Mouse (Mus musculus) cerebellum, adult 2 months (tissue): ENCODE measurements around the gene Clmn.

Experiments
- CTCF ChIP-seq: fragments of 200-500 bp; IDR thresholded peaks from 2 replicates; pipeline ENCODE4 v1.5.1; 2011; ENCODE audit warnings: low read depth, mild to moderate bottlenecking, control low read depth, low read length, moderate library complexity, borderline replicate concordance; ENCODE audit not compliant: insufficient read depth
- POLR2A ChIP-seq: fragments of 200-500 bp; IDR thresholded peaks from 2 replicates; pipeline ENCODE4 v1.6.1; 2011; ENCODE audit warnings: low read length, control low read depth, borderline replicate concordance; ENCODE audit not compliant: insufficient read depth

- TF ChIP-seq POLR2A (no peak), CTCF (no peak)
These were observed 41.9 kb downstream of the Clmn start for GRCm38 (mm10) chr12:104822838-104823599.
